Mouse (Mus musculus) C2C12 (cell line): ENCODE measurements at regions not wholly inside any gene's neighbourhood (a gene's known extent, or its start where the extent isn't known, plus 50 kb on each side); places are given as distances from the start of the nearest gene placed in this dataset.

Experiments
- H3K27me3 ChIP-seq: one replicate; pipeline ENCODE4 v1.6.1; 2011; ENCODE audit not compliant: control insufficient read depth, insufficient read depth, insufficient read length
- H3K36me3 ChIP-seq: one replicate; pipeline ENCODE4 v1.6.1; 2011; ENCODE audit not compliant: control insufficient read depth, insufficient read depth
- H3K4me3 ChIP-seq: one replicate; pipeline ENCODE4 v1.5.1; 2011; ENCODE audit warnings: mild to moderate bottlenecking, control low read depth; ENCODE audit not compliant: poor library complexity, insufficient read depth, severe bottlenecking
- H3K79me2 ChIP-seq: one replicate; pipeline ENCODE4 v1.6.1; 2011; ENCODE audit not compliant: control insufficient read depth, insufficient read depth
- H3K79me3 ChIP-seq: one replicate; pipeline ENCODE4 v1.6.1; 2011; ENCODE audit warnings: low read depth, control low read depth
- H3ac ChIP-seq: one replicate; pipeline ENCODE3; 2011; ENCODE audit warnings: low read depth; ENCODE audit not compliant: control insufficient read depth, insufficient read length
- CEBPB ChIP-seq: IDR thresholded peaks from one replicate; pipeline ENCODE4 v1.6.1; 2011; ENCODE audit warnings: low read depth, mild to moderate bottlenecking, control low read depth, moderate library complexity
- CTCF ChIP-seq: IDR thresholded peaks from one replicate; pipeline ENCODE4 v1.5.1; 2011; ENCODE audit not compliant: control insufficient read depth, insufficient read depth, insufficient read length
- FOSL1 ChIP-seq: IDR thresholded peaks from one replicate; pipeline ENCODE4 v1.8.0; 2011; ENCODE audit warnings: mild to moderate bottlenecking, low read length; ENCODE audit not compliant: poor library complexity, insufficient read depth, severe bottlenecking
- MAX ChIP-seq: IDR thresholded peaks from one replicate; pipeline ENCODE4 v1.6.1; 2011; ENCODE audit warnings: mild to moderate bottlenecking, control low read depth
- MYOD1 ChIP-seq: IDR thresholded peaks from one replicate; pipeline ENCODE4 v1.6.1; 2011; ENCODE audit warnings: low read depth; ENCODE audit not compliant: control insufficient read depth, insufficient read length
- MYOG ChIP-seq: IDR thresholded peaks from one replicate; pipeline ENCODE4 v1.6.1; 2011; ENCODE audit not compliant: control insufficient read depth, insufficient read length; ENCODE audit errors: extremely low read depth
- USF1 ChIP-seq: IDR thresholded peaks from one replicate; pipeline ENCODE4 v1.6.1; 2011; ENCODE audit warnings: low read depth, mild to moderate bottlenecking, control low read depth, moderate library complexity

DNA sequence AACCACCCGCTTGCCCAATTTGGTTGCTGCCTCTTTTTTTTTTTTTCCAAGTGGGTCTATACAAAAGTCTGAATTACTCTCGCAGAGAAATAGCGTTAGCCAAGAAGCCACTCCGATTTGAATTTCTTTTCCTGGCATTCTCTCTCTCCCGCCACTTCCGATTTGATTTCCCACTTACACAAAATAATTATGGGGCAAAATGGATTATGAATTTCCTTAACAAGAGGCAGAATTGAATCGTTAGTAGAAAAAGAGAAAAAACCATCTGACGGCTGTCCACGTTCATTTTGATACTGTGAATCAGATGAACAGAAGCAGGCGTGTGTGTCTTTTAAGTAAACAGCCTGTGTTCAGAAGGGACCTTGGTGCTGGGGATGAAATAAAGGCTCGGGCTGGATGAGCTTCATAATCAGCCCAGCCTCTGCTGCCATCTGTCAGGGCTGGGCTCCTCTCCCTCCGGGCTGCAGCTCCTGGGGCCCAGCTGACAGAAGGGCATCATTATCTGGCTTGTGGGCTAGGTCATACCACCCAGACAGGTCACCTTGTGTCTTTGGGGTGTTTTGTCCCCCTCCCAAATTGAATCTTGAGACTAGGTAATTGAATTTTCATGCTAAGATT, 200.1 kb downstream of the Ifng start:
- Histone ChIP-seq H3K79me2 (no peaks in the 10 kb centered on the region), H3ac (no peak overlapping the region), H3K4me3 (no peak overlapping the region), H3K79me3 (no peaks in the 10 kb centered on the region), H3K27me3 (no peaks in the 10 kb centered on the region), H3K36me3 (no peaks in the 10 kb centered on the region)
- TF ChIP-seq USF1 (no peak), CTCF (no peak), MYOG (no peak), CEBPB (no peak)

DNA sequence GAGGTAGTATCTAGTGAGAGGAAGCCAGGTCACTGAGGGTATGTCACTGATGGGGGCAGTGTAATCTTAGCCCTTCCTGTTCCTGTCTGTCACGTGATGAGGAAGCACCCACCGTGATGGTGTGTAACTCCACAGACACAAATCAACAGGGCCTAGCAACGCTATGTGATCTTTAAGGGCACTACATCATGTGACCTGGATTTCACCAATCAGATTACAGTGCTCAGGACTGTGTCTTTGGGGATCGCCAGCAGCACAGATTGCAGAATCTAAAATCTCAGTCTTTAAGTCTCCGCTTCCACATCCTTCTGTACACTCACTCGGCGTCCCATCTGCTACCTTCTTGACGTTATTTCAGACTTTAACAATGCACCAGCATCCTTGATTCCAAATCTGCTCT, 202.8 kb downstream of the Ifng start:
- no peak overlapping the region for H3K4me3 ChIP-seq
- H3K36me3 ChIP-seq = no peaks in the 10 kb centered on the region
- TF ChIP-seq MYOG (no peak), MAX (no peak), FOSL1 (no peak), USF1 (peak; percentile 59)
- no peak overlapping the region for H3ac ChIP-seq
- H3K27me3 ChIP-seq = no peaks in the 10 kb centered on the region
- H3K79me3 ChIP-seq = no peaks in the 10 kb centered on the region
- no peaks in the 10 kb centered on the region for H3K79me2 ChIP-seq

GRCm38 (mm10) chr10:118648111-118648510, 207.3 kb downstream of the Ifng start:
- no peaks in the 10 kb centered on the region for H3K79me2 ChIP-seq
- H3K27me3 ChIP-seq = no peaks in the 10 kb centered on the region
- no peaks in the 10 kb centered on the region for H3K79me3 ChIP-seq
- H3K4me3 ChIP-seq = no peak overlapping the region
- no peak overlapping the region for H3ac ChIP-seq
- TF ChIP-seq MAX = no peak
- no peak for TF ChIP-seq FOSL1
- no peak for TF ChIP-seq USF1
- TF ChIP-seq MYOG = no peak
- no peak for TF ChIP-seq CEBPB
- no peak for TF ChIP-seq MYOD1
- TF ChIP-seq CTCF = no peak
- H3K36me3 ChIP-seq = no peaks in the 10 kb centered on the region

DNA sequence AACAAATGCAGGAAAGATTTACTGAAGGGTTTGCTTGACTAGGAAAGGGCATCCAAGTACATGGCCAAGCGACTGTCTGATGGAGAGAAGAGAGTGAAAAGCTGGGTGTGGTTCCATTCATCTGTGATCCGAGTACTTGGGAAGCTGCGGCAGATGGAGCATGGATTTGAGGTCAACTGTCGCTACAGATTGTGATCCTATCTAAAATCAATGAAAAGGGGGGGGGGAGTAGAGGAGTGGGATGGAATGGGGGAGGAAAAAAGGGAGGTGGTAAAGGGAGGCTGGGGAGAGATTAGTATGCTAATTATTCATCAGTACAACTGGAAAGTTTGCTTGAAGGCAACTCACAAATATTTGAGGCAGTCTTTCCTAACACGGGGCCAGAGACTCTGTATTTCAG, 213.4 kb downstream of the Dyrk2 start:
- no peaks in the 10 kb centered on the region for H3K79me2 ChIP-seq
- H3ac ChIP-seq = no peak overlapping the region
- TF ChIP-seq FOSL1 (no peak), MYOD1 (no peak), CTCF (no peak), USF1 (no peak), MAX (no peak), CEBPB (no peak), MYOG (no peak)
- H3K4me3 ChIP-seq = no peak overlapping the region
- H3K79me3 ChIP-seq = no peaks in the 10 kb centered on the region
- no peaks in the 10 kb centered on the region for H3K27me3 ChIP-seq
- H3K36me3 ChIP-seq = no peaks in the 10 kb centered on the region

DNA sequence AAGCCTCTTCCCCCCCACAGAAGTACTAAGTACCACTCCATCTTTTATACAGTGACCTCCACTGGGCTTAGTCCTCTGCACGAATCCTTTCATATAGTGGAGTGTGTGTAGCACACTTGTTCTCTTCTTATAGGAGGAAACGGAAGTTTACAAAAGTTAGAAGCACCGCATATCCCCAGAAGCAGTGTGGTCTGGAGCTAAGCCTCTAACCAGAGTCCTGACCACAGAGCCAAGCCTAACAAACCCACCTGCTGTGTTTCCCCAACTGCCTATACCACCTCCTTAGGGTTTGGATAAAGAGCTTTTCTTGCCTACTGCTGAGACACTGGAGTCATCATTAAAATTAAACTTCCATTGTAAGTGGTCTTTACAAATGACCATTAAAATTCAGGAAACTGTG, 204.0 kb downstream of the Dyrk2 start:
- H3K4me3 ChIP-seq = no peak overlapping the region
- no peaks in the 10 kb centered on the region for H3K27me3 ChIP-seq
- H3K36me3 ChIP-seq = no peaks in the 10 kb centered on the region
- TF ChIP-seq USF1 (no peak), MAX (no peak), MYOD1 (no peak), FOSL1 (no peak), CEBPB (no peak), CTCF (no peak), MYOG (no peak)
- H3ac ChIP-seq = no peak overlapping the region
- no peaks in the 10 kb centered on the region for H3K79me3 ChIP-seq
- H3K79me2 ChIP-seq = no peaks in the 10 kb centered on the region

GRCm38 (mm10) chr10:118675816-118676465, 194.1 kb downstream of the Dyrk2 start:
- H3K79me3 ChIP-seq = no peaks in the 10 kb centered on the region
- no peak overlapping the region for H3K4me3 ChIP-seq
- no peaks in the 10 kb centered on the region for H3K27me3 ChIP-seq
- TF ChIP-seq MYOG (no peak), CTCF (no peak), CEBPB (no peak), MYOD1 (no peak), FOSL1 (no peak), USF1 (no peak), MAX (no peak)
- no peak overlapping the region for H3ac ChIP-seq
- no peaks in the 10 kb centered on the region for H3K79me2 ChIP-seq
- H3K36me3 ChIP-seq = no peaks in the 10 kb centered on the region
